Mouse (Mus musculus) spleen, adult 2 months (tissue): ENCODE data around the gene Tbc1d5. TPM values are rescaled to one million over a fixed set of nuclear protein-coding genes. Genes with fewer than 3 reads are reported as not detected.

ENCODE experiments used
- DNase-seq, 2 experiments: peaks; one replicate each; pipeline versions ENCODE4 v3.0.0 to v3.0.0-alpha.2; 2012 to 2021; ENCODE audit warnings: low spot score in 2 of 2, low read depth in 1 of 2
- H3K27ac ChIP-seq: fragments of 200-500 bp; 2 replicates; pipeline ENCODE4 v1.5.1; 2012; ENCODE audit warnings: low read length, inconsistent platforms; ENCODE audit not compliant: insufficient read depth
- H3K27me3 ChIP-seq: fragments of 200-500 bp; 2 replicates; pipeline ENCODE4 v1.6.1; 2012; ENCODE audit warnings: mild to moderate bottlenecking, moderate library complexity, low read length, inconsistent platforms; ENCODE audit not compliant: control insufficient read depth, insufficient read depth
- H3K36me3 ChIP-seq: fragments of 200-500 bp; 2 replicates; pipeline ENCODE4 v1.6.1; 2012; ENCODE audit warnings: mild to moderate bottlenecking, low read length, inconsistent platforms; ENCODE audit not compliant: control insufficient read depth, insufficient read depth
- H3K4me1 ChIP-seq: fragments of 200-500 bp; 2 replicates; pipeline ENCODE4 v1.6.1; 2011; ENCODE audit warnings: inconsistent platforms; ENCODE audit not compliant: control insufficient read depth, insufficient read depth, insufficient read length
- H3K4me3 ChIP-seq: fragments of 200-500 bp; 2 replicates; pipeline ENCODE4 v1.5.1; 2011; ENCODE audit warnings: mild to moderate bottlenecking, inconsistent platforms; ENCODE audit not compliant: insufficient read depth, insufficient read length; ENCODE audit errors: extremely low read depth
- CTCF ChIP-seq: fragments of 200-500 bp; IDR thresholded peaks from 2 replicates; pipeline ENCODE4 v1.5.1; 2011; ENCODE audit warnings: mild to moderate bottlenecking, inconsistent platforms; ENCODE audit not compliant: insufficient read depth, insufficient read length, insufficient replicate concordance; ENCODE audit errors: extremely low read depth
- POLR2A ChIP-seq: fragments of 200-500 bp; IDR thresholded peaks from 2 replicates; pipeline ENCODE4 v1.6.1; 2011; ENCODE audit warnings: low read depth, low read length, inconsistent platforms
- WGBS: fragments of 180-500 bp; shearing (Covaris S2); methylation state at CpG from one replicate; pipeline ENCODE4 v1.1.7; 2018; 5-methylcytosine and 5-hydroxymethylcytosine counted together
- polyA plus RNA-seq: library from polyadenylated mRNA; depleted of rRNA; stranded (reverse); fragments of >200 nt; gene quantifications from 2 replicates; pipeline ENCODE4 v1.2.3, GENCODE M21; 2012

Tbc1d5 gene
- polyA plus RNA-seq, 1 experiment, result 11.4 TPM

GRCm38 (mm10) chr17:50864781-50865180, 314.4 kb downstream of the Tbc1d5 start:
- no peak for DNase-seq
- TF ChIP-seq POLR2A (no peak), CTCF (no peak)
- H3K36me3 ChIP-seq, result no peaks in the 10 kb centered on the region
- no peaks in the 10 kb centered on the region for H3K27me3 ChIP-seq
- H3K27ac ChIP-seq, result no peak overlapping the region
- no peak overlapping the region for H3K4me3 ChIP-seq
- H3K4me1 ChIP-seq, result no peaks in the 10 kb centered on the region
- 77% methylated on average over 1 of the region's 1 CpGs for WGBS

DNA sequence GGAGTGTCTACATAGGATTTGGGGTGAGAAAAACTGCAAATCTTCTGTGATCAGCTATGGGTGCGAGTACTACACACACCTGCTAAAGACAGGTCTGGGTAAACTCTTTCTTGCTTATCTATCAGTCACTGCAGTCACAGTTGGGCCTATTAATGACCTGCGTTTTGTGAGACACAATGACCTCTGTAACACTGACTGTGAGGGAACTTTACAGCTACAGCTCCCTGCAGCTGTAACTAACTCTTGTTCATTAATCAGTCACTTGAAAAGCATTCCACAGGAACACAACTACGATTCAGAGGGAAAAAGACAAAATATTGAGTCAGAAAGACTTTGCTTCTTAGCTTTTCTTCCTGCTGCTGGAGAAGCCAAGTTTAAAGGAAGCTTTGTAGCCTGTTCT, 325.9 kb downstream of the Tbc1d5 start:
- 87% methylated on average over 3 of the region's 3 CpGs for WGBS
- Histone ChIP-seq H3K36me3 (no peaks in the 10 kb centered on the region), H3K27ac (no peak overlapping the region), H3K4me3 (no peak overlapping the region), H3K27me3 (no peaks in the 10 kb centered on the region), H3K4me1 (no peaks in the 10 kb centered on the region)
- TF ChIP-seq CTCF (no peak), POLR2A (no peak)
- no peak for DNase-seq

GRCm38 (mm10) chr17:50851382-50851781, 327.8 kb downstream of the Tbc1d5 start:
- H3K4me1 ChIP-seq, result no peaks in the 10 kb centered on the region
- H3K27me3 ChIP-seq, result no peaks in the 10 kb centered on the region
- H3K27ac ChIP-seq, result no peak overlapping the region
- 93% methylated on average over 1 of the region's 1 CpGs for WGBS
- TF ChIP-seq CTCF, result no peak
- no peak for TF ChIP-seq POLR2A
- no peaks in the 10 kb centered on the region for H3K36me3 ChIP-seq
- H3K4me3 ChIP-seq, result no peak overlapping the region
- DNase-seq, result no peak

DNA sequence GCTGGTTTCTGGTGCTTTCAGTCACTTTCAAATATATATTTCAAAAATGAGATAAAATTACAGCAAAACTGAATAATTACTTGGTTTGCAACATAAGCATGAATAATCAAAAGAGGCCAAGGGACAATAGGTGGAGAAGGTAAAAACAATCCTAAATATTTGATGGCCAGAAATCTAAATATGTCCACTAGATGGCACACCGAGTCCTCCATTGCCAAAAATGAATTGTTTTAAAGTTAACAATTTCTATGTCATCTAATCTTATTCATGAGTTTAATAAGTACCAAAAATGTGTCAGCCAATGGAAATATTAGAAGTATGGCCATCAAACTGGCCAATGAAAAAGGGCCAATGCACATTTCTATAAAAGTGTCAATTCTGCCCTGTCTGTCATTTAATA, 365.1 kb downstream of the Tbc1d5 start:
- DNase-seq, result no peak
- Histone ChIP-seq H3K4me1 (no peaks in the 10 kb centered on the region), H3K36me3 (no peaks in the 10 kb centered on the region; the same call in 1 of the 2 replicates), H3K4me3 (no peak overlapping the region), H3K27ac (no peak overlapping the region), H3K27me3 (no peaks in the 10 kb centered on the region)
- 46% methylated on average over 1 of the region's 1 CpGs for WGBS
- TF ChIP-seq CTCF (no peak), POLR2A (no peak)

GRCm38 (mm10) chr17:50813580-50813979, 365.6 kb downstream of the Tbc1d5 start:
- no peak for DNase-seq
- no peak overlapping the region for H3K27ac ChIP-seq
- TF ChIP-seq CTCF (no peak), POLR2A (no peak)
- WGBS, result 93% methylated on average over 6 of the region's 6 CpGs
- no peaks in the 10 kb centered on the region for H3K27me3 ChIP-seq
- no peaks in the 10 kb centered on the region for H3K4me1 ChIP-seq
- H3K36me3 ChIP-seq, result no peaks in the 10 kb centered on the region; the same call in 1 of the 2 replicates
- no peak overlapping the region for H3K4me3 ChIP-seq

DNA sequence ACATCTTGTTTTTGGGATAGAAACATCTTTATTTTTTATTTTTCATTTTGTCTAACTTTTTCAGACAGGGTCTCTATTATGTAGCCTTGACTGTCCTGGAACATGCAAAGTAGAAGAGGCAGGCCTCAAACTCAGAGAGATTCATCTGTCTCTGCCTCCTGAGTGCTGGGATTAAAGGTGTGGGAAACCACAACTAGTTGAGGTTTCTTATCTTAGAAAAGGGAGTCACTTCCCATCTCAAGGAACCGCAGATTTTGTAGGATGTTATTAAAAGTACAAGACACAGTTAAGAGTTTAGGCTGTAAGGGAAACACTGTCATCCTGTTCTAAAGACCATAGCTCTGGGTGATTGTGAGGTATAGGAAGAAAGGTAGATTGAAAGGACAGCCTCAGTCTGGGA, 373.5 kb downstream of the Tbc1d5 start:
- H3K4me3 ChIP-seq, result no peak overlapping the region
- no peak for TF ChIP-seq CTCF
- no peak for TF ChIP-seq POLR2A
- 66% methylated on average over 1 of the region's 1 CpGs for WGBS
- H3K27ac ChIP-seq, result no peak overlapping the region
- no peaks in the 10 kb centered on the region for H3K36me3 ChIP-seq
- H3K27me3 ChIP-seq, result no peaks in the 10 kb centered on the region
- DNase-seq, result no peak
- no peaks in the 10 kb centered on the region for H3K4me1 ChIP-seq

GRCm38 (mm10) chr17:50803234-50803633, 375.9 kb downstream of the Tbc1d5 start:
- DNase-seq, result no peak
- Histone ChIP-seq H3K36me3 (peaks cover 3% of the 10 kb centered on the region), H3K27ac (no peak overlapping the region), H3K27me3 (no peaks in the 10 kb centered on the region), H3K4me3 (no peak overlapping the region), H3K4me1 (no peaks in the 10 kb centered on the region)
- 92% methylated on average over 6 of the region's 6 CpGs for WGBS
- TF ChIP-seq CTCF (no peak), POLR2A (no peak)
